Comparison of ENCODE assay signal across 8 mouse cellular contexts in genomic region chr7:19701069-19701761, GRCm38 (mm10). TPM values are rescaled to one million over a fixed set of nuclear protein-coding genes. Genes with fewer than 3 reads are reported as not detected.
DNase-seq lines count a peak whose midpoint lies in the region; ATAC-seq and TF ChIP-seq lines count a peak whose summit lies in the region.

No protein-coding gene starts in this region.

- WGBS in embryonic facial prominence, embryonic 14.5 days = 30% methylated on average over 21 of the region's 22 CpGs
- whole genome bisulfite sequencing in heart, embryonic 16.5 days = 29% methylated on average over 22 of the region's 22 CpGs
- WGBS in liver, embryonic 14.5 days (ENCODE audit: insufficient replicate concordance) = 22% methylated on average over 22 of the region's 22 CpGs

- no peak overlapping the region for H3K9ac ChIP-seq in embryonic facial prominence, embryonic 14.5 days (ENCODE audit: low read depth, low read length)
- H3K9ac ChIP-seq in heart, embryonic 16.5 days (ENCODE audit: low read length) = peak overlapping the region; percentile 57
- no peak overlapping the region for H3K9ac ChIP-seq in liver, embryonic 14.5 days (replicated peaks)

- no peaks in the 10 kb centered on the region for H3K9me3 ChIP-seq in embryonic facial prominence, embryonic 14.5 days (ENCODE audit: control insufficient read depth, low read length)
- H3K9me3 ChIP-seq in heart, embryonic 16.5 days (replicated peaks; ENCODE audit: control insufficient read depth, low read length) = no peaks in the 10 kb centered on the region
- no peaks in the 10 kb centered on the region for H3K9me3 ChIP-seq in liver, embryonic 14.5 days (ENCODE audit: control insufficient read depth, low read length)

- peak; percentile 80 for DNase-seq in urinary bladder, postnatal 14 days (ENCODE audit: low spot score)
- DNase-seq in urinary bladder, postnatal 10 days (ENCODE audit: low spot score) = no peak
- DNase-seq in embryonic facial prominence, embryonic 14.5 days (ENCODE audit: low spot score) = peak; percentile 84
- DNase-seq in kidney, postnatal 14 days = peak; percentile 89
- DNase-seq in liver, embryonic 14.5 days (ENCODE audit: low read depth in 3 of 3, low spot score in 3 of 3) = no peak
- peak; percentile 51 for DNase-seq in neural tube, embryonic 10.5 days (ENCODE audit: extremely low spot score, low spot score)
- peak; percentile 51 to 52 for DNase-seq in thymus, postnatal 10 days (ENCODE audit: low spot score in 2 of 2)

- TF ChIP-seq CTCF in liver, embryonic 14.5 days (IDR thresholded peaks at IDR 0.05; ENCODE audit: low read depth) = peak; percentile 82

- H3K27me3 ChIP-seq in embryonic facial prominence, embryonic 14.5 days (replicated peaks; ENCODE audit: control insufficient read depth, insufficient read depth, low read length) = no peaks in the 10 kb centered on the region
- H3K27me3 ChIP-seq in heart, embryonic 16.5 days (ENCODE audit: control insufficient read depth, insufficient read depth, low read length) = no peaks in the 10 kb centered on the region
- no peaks in the 10 kb centered on the region for H3K27me3 ChIP-seq in liver, embryonic 14.5 days (ENCODE audit: control insufficient read depth, insufficient read depth, low read length)

- H3K36me3 ChIP-seq in embryonic facial prominence, embryonic 14.5 days (ENCODE audit: control insufficient read depth, insufficient read depth, low read length) = peaks cover 31% of the 10 kb centered on the region; the same call in 1 of the 2 replicates
- peaks cover 22% of the 10 kb centered on the region for H3K36me3 ChIP-seq in heart, embryonic 16.5 days (ENCODE audit: control insufficient read depth, insufficient read depth)
- peaks cover 11% of the 10 kb centered on the region for H3K36me3 ChIP-seq in liver, embryonic 14.5 days (replicated peaks; ENCODE audit: control insufficient read depth, insufficient read depth, low read depth)

- no peak overlapping the region for H3K4me2 ChIP-seq in embryonic facial prominence, embryonic 14.5 days (ENCODE audit: low read depth, low read length)
- peak overlapping the region; percentile 31; the same call in 1 of the 2 replicates for H3K4me2 ChIP-seq in heart, embryonic 16.5 days (ENCODE audit: low read depth, low read length)
- H3K4me2 ChIP-seq in liver, embryonic 14.5 days (ENCODE audit: low read depth) = no peak overlapping the region; the same call in 1 of the 2 replicates

- H3K4me1 ChIP-seq in embryonic facial prominence, embryonic 14.5 days (ENCODE audit: control insufficient read depth, insufficient read depth, low read length) = 0 out of 2 replicates have a peak, but pooled peaks cover 9% of the 10 kb centered on the region
- H3K4me1 ChIP-seq in heart, embryonic 16.5 days (ENCODE audit: control insufficient read depth, insufficient read depth, low read length) = peaks cover 30% of the 10 kb centered on the region
- peaks cover 7 to 23% of the 10 kb centered on the region in 2 experiments for H3K4me1 ChIP-seq in liver, embryonic 14.5 days (replicated peaks; ENCODE audit: control insufficient read depth in 2 of 2, insufficient read depth in 2 of 2, low read length in 1 of 2)

- 0 out of 2 replicates have a peak overlapping the region, but pooled peaks have one; percentile 24 for H3K27ac ChIP-seq in embryonic facial prominence, embryonic 14.5 days (replicated peaks; ENCODE audit: low read depth, low read length)
- peak overlapping the region; percentile 84 for H3K27ac ChIP-seq in heart, embryonic 16.5 days (ENCODE audit: low read length)
- H3K27ac ChIP-seq in liver, embryonic 14.5 days = peak overlapping the region; percentile 53

- no peak for TF ChIP-seq EP300 in liver, embryonic 14.5 days (IDR thresholded peaks at IDR 0.05; ENCODE audit: low read depth)

- 0 out of 2 replicates have a peak, but pooled peaks have one; percentile 10 for ATAC-seq in embryonic facial prominence, embryonic 14.5 days (ENCODE audit: low read depth)
- peak; percentile 47 for ATAC-seq in heart, embryonic 16.5 days (replicated peaks; ENCODE audit: extremely low read depth, insufficient read depth, low FRiP score)
- peak; percentile 75 for ATAC-seq in liver, embryonic 14.5 days (ENCODE audit: insufficient read depth)

- no peak overlapping the region for H3K4me3 ChIP-seq in embryonic facial prominence, embryonic 14.5 days (ENCODE audit: low read depth, low read length)
- no peak overlapping the region for H3K4me3 ChIP-seq in heart, embryonic 16.5 days (ENCODE audit: low read length)
- H3K4me3 ChIP-seq in liver, embryonic 14.5 days (ENCODE audit: insufficient read depth in 1 of 2, low read depth in 2 of 2, low read length in 2 of 2) = no peak overlapping the region

RNA-seq across cellular contexts. Expression of gene Apoe, which starts 2.2 kb away (rescaled TPM):
- 482 and 510 TPM in 2 replicates for polyA plus RNA-seq in embryonic facial prominence, embryonic 14.5 days (2014; fragmentation: Nextera tagmentation; extraction: Ambion mirVana)
- 588 and 662 TPM in 2 replicates for polyA plus RNA-seq in heart, embryonic 16.5 days (2015; fragmentation: Nextera tagmentation; extraction: Ambion mirVana)
- polyA plus RNA-seq in liver, embryonic 14.5 days (2012; rRNA removed) = 1,802 and 2,400 TPM in 2 replicates
- 1,630 and 1,854 TPM in 2 replicates for polyA plus RNA-seq in liver, embryonic 14.5 days (2014; fragmentation: Nextera tagmentation; extraction: Ambion mirVana)

RNA-seq across cellular contexts. Expression of gene Apoc1, which starts 8.8 kb away (rescaled TPM):
- 16.1 and 19.0 TPM in 2 replicates for polyA plus RNA-seq in embryonic facial prominence, embryonic 14.5 days (2014; fragmentation: Nextera tagmentation; extraction: Ambion mirVana)
- 8.9 and 9.2 TPM in 2 replicates for polyA plus RNA-seq in heart, embryonic 16.5 days (2015; fragmentation: Nextera tagmentation; extraction: Ambion mirVana)
- 203 and 204 TPM in 2 replicates for polyA plus RNA-seq in liver, embryonic 14.5 days (2012; rRNA removed)
- polyA plus RNA-seq in liver, embryonic 14.5 days (2014; fragmentation: Nextera tagmentation; extraction: Ambion mirVana) = 390 TPM in 2 replicates

RNA-seq across cellular contexts. Expression of gene Tomm40, which starts 14.0 kb away (rescaled TPM):
- 114 and 125 TPM in 2 replicates for polyA plus RNA-seq in embryonic facial prominence, embryonic 14.5 days (2014; fragmentation: Nextera tagmentation; extraction: Ambion mirVana)
- 146 and 158 TPM in 2 replicates for polyA plus RNA-seq in heart, embryonic 16.5 days (2015; fragmentation: Nextera tagmentation; extraction: Ambion mirVana)
- 53.7 and 57.3 TPM in 2 replicates for polyA plus RNA-seq in liver, embryonic 14.5 days (2012; rRNA removed)
- 58.2 and 75.8 TPM in 2 replicates for polyA plus RNA-seq in liver, embryonic 14.5 days (2014; fragmentation: Nextera tagmentation; extraction: Ambion mirVana)

RNA-seq across cellular contexts. Expression of gene Apoc4, which starts 19.9 kb away (rescaled TPM):
- polyA plus RNA-seq in embryonic facial prominence, embryonic 14.5 days (2014; fragmentation: Nextera tagmentation; extraction: Ambion mirVana) = not detected in 2 replicates
- polyA plus RNA-seq in heart, embryonic 16.5 days (2015; fragmentation: Nextera tagmentation; extraction: Ambion mirVana) = 0.22 and 0.37 TPM in 2 replicates
- 90.9 and 154 TPM in 2 replicates for polyA plus RNA-seq in liver, embryonic 14.5 days (2012; rRNA removed)
- 181 and 200 TPM in 2 replicates for polyA plus RNA-seq in liver, embryonic 14.5 days (2014; fragmentation: Nextera tagmentation; extraction: Ambion mirVana)

RNA-seq across cellular contexts. Expression of gene Gm44805, which starts 20.0 kb away (rescaled TPM):
- polyA plus RNA-seq in embryonic facial prominence, embryonic 14.5 days (2014; fragmentation: Nextera tagmentation; extraction: Ambion mirVana) = not detected in 2 replicates
- 0.38 TPM in 1 of 2 replicates, not detected in the other for polyA plus RNA-seq in heart, embryonic 16.5 days (2015; fragmentation: Nextera tagmentation; extraction: Ambion mirVana)
- 3.3 and 5.1 TPM in 2 replicates for polyA plus RNA-seq in liver, embryonic 14.5 days (2012; rRNA removed)
- 29.0 and 48.5 TPM in 2 replicates for polyA plus RNA-seq in liver, embryonic 14.5 days (2014; fragmentation: Nextera tagmentation; extraction: Ambion mirVana)

Comparison
In these comparisons a context has a peak if more than half of its experiments do, and no peak if none do; other contexts are left out.
1. DNase-seq: peak in urinary bladder, postnatal 14 days (single experiment), embryonic facial prominence, embryonic 14.5 days (single experiment), kidney, postnatal 14 days (single experiment), neural tube, embryonic 10.5 days (single experiment) and thymus, postnatal 10 days (2 of 2); none in urinary bladder, postnatal 10 days (single experiment) and liver, embryonic 14.5 days (0 of 3).
2. ATAC-seq: peak in every context shown above with its lines; median percentile 75 in liver, embryonic 14.5 days; 47 in heart, embryonic 16.5 days; 10 in embryonic facial prominence, embryonic 14.5 days.
3. H3K27ac ChIP-seq: peak in every context shown above with its lines; median percentile 84 in heart, embryonic 16.5 days; 53 in liver, embryonic 14.5 days; 24 in embryonic facial prominence, embryonic 14.5 days.
4. RNA of gene Apoc1, which starts 8.8 kb away (polyA plus RNA-seq): 203 to 390 TPM in liver, embryonic 14.5 days; 16.1 to 19.0 TPM in embryonic facial prominence, embryonic 14.5 days and 8.9 to 9.2 TPM in heart, embryonic 16.5 days; every median in the first group is over 10 times any median in the second.